Mouse (Mus musculus): ENCODE data around the gene Ptafr.
"Not testable (repeated sequence)": the region's sequence is repeated elsewhere in the genome, so short reads cannot be mapped to it uniquely, and the experiment has no call there.

Gene Ptafr

DNA sequence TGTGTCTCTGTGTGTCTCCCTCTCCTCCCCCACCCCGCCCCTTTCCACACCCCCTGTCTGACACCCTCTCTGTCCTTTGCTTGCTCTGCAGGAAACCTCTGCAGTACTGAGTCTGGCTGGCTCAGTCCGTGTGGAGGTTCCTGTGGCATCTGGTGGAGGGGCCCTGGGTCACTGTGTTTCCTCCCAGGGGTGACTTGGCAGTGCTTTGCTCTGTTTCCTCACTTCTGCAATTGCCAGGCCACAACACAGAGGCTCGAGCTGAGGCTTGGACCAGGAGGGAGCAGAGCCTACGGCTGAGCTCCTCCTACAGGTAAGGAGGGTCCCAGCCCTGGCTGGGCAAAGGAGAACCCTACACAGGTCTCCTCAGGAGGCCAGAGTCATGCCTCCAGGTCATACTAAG is at the start of gene Ptafr:
TSS of gene Ptafr (plus strand) at position 103 of the 400 bp plus-strand sequence.
- DNase-seq, result no peak

DNA sequence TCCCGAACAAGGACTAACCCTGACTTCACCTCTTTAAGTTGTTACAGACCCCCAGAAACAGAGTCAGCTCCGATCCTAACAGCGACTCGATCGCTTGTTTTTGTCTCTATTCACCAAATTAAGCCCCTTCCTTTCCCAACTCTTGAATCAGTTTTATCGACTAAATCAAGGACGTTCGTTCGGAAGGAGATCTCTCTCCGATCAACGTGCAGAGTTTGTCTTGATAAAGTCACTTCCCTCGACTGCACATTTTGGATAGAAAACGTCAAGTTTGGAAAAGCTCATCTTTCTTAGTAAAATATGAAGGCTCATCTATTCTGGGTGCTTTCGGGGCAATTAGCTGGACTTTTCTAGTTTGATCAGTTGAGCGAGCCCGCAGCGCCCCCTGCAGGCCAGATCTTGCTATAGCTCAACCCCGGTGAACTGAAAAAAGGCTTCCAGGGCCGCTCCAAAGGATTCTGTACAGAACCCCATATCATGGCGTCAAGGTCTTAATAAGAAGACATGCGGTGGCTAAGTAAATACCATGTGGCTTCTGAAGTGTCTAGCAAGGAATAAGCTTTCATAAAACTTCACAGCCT is 49.2 kb upstream of the Ptafr start:
- DNase-seq, result peak; percentile 78

DNA sequence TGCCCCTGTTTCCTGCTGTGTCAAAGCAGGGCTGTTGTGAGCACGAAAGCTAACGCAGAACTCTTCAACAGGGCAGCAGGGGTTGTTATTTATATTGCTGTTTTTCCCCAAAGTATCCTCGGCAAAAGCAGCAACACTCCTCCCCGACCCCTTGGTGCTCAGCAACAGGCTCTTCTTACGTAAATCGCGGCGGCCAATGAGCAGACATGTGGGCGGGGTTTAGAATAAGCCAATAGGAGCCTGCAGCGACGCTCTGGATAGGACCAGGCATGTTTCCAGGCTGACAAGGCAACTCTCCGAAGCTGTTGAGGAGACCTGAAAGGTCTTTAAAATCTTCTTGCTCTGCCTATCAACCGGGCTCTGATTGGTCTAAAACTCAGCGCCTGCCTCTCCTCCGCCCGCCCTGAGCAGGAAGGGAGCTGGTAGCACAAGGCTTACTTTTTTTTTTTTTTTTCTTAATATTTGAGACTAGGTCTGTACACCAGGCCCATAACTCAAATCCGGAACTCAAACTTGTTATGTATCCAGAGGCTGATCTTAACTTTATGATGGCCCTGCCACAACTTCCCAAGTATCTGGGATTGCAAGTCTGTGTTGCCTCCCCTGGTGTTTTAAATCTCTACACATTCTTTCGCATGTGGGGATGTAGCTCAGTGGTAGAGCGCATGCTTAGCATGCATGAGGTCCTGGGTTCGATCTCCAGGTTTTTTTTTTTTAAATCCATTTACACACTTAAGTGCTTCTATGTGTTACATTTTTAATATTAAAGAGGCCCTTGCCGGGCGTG is 48.3 kb upstream of the Ptafr start:
- DNase-seq, result peak; percentile 83

DNA sequence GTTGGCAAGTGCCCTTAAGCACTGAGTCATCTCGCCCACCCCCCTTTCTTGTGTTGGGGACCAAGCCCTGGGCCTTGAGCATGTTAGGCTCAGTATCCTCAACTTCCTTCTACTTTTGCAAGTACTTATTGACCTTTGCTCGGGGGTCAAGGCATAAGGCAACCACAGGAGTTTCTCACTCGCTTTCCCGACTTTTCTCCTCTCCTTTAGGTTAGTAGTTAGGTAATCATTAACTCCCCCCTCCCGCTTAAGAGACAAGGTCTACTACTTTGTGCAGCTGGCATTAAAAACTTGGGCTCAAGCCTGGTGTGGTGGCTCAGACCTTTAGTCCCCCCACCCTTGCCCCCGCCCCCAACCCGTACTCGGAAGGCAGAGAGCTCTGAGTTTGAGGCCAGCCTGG is 45.8 kb upstream of the Ptafr start:
- DNase-seq, result no peak

DNA sequence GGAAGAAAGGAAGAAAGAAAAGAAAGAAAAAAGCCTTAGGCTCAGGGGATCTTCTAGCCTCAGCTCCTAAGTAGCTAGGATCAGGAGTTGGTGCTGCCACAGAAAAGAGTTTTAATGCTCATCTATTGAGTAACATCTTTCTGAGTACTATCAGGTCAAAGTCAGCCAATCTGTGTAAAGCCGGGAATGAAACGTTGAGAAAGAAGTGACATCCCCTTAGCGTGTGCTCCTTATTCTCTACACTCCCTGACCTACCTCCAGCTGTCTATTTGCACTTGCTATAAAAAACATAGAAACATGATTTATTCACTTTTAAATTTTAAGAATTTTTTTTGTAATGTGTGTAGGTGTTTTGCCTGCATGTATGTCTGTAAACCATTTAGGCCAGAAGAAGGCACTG is 44.7 kb upstream of the Ptafr start:
- DNase-seq, result no peak

DNA sequence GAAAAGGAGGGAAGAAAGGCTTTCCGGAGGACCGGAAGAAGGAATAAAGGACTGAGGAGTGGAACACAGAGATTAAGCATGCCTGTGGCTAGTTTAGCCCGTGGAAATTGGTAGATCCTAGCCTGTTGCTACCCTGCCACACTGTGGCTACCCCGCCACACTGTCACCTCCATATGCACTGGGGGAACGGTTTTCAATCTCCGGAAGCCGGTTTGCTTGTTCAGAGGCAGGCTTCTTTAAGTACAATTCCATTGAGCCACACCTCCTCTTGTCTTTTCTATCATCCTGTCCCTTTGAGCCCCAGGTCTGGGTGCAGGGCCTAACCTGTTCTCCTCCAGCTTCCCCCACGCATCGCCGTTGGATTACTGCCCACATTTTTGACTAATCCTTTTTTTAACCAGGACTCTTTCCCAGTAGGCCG is 39.5 kb upstream of the Ptafr start:
- DNase-seq, result no peak

DNA sequence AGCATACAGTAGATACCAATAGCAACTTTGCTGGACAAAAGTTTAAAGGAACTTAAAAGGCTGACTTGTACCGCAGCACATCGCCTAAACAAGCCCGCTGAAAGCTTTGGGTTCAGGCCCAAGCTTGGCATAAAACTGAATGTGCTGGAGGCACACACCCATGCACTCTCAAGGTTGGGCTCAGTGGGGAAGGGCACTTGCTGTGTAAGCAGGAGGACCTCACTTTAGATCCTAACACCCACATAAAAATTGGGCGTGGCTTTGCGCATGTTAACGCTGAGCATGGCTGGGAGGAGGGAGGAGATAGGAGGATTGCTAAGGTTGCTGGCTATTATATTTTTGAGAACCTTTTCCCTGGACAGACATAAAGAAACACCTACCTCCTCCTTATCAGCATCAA is 39.1 kb upstream of the Ptafr start:
- no peak for DNase-seq

DNA sequence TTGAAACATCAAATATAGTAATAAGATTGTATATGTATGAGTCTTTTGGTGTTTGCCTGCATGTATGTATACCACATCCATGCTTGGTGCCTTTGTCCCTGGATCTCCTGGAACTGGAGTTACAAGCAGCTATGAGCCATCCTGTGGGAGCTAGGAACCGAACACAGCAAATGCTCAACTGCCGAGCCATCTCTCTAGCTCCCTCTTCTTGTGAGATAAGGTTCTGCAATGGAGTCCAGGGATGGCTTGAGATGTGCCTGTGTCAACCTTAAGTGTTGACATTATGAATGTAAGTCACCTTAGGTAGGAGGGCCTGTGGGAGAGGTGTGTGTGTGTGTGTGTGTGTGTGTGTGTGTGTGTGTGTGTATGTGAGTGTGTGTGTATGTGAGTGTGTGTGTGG is 37.2 kb upstream of the Ptafr start:
- DNase-seq, result no peak

DNA sequence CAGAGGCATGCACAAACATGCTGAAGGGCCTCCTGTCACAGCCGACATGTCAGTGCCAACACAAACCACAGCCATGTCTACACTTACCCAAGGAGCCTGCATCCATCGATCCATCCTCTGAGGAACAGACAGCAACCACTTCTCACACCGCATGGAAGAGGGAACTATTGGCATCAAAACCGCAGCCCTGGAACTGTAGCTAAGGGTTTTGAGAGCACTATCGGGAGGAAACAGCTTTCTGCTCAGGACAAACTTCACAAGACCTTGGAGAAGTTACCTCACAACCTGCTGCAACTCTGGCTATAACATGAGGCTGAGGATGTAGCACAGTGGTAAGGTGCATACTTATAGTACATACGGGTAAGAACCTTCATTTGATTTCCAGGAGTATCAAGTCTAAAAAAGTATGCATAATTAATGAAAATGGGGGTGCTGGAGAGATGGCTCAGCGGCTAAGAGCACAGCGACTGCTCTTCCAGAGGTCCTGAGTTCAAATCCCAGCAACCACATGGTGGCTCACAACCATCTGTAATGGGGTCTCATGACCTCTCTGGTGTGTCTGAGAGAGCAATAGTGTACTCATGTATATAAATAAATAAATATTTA is 35.8 kb upstream of the Ptafr start:
- DNase-seq, result no peak

DNA sequence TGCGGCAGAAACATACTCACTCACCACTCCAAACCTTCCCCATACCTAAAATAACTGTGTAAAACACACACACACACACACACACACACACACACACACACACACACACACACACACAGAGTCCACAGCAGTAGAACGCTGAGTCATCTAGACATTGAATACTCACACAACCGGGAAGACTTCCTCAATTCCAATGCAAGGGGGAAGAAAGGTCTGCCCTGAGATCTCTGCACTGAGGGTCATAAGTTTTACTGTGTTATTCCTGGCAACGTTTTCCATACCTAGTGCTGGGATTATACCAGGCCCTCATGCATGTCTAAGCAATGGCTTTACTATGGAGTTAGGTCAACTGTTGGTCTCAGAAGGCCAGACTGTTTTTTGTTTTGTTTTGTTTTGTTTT is 34.5 kb upstream of the Ptafr start:
- no peak for DNase-seq

DNA sequence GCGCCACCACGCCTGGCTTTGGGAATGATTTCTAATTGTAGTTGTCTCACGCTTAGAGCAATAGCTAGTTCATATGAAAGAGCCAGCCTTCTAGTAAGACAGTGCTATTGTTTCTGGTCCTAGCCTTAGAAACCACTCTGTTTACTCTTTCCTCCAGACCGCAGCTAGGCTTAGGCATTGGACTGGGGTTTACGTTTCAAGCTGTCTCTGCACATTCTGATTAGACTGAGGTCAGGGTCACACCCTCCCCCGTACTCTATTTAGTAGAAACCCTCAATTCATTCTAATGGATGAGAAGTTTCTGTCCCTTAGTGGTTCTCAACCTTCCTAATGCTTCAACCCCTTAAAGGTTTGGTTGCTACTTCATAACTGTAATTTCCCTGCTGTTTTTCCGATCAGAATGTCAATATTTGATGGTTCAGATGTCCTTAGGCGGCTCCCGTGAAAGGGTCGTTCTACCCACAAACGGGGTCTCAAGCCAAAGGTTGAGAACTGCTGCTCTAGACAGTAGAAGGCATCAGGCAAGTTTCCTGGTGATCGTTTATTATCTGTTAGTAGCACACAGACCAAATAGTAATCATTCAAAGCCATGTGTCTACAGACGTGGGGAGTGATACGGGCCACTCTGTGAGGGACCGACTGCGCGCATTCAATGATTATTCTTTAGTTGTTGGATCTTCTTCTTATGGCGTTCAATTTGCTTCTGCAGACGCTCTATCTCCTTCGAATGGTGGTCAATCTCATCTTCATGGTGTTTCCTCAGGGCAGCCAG is 33.6 kb upstream of the Ptafr start:
- DNase-seq, result no peak

DNA sequence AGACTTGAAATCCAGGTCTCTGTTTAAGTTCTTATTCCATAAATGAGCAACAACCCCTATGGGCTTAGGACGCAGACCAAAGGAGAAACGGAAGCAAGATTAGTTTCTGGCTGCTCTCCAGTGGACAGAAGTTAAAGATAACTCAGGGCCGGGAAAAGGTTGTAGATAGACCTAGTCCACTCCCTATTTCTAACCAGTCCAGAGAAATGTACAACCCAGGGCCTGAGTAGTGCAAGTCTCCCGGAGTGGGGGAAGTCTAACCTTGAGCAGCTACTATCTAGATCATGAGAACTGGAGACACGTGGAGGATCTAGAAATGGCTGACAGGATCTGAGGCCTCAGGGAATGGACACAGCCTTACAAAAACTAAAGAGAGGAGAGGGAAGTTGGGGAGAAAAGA is 31.4 kb upstream of the Ptafr start:
- DNase-seq, result peak; percentile 19

DNA sequence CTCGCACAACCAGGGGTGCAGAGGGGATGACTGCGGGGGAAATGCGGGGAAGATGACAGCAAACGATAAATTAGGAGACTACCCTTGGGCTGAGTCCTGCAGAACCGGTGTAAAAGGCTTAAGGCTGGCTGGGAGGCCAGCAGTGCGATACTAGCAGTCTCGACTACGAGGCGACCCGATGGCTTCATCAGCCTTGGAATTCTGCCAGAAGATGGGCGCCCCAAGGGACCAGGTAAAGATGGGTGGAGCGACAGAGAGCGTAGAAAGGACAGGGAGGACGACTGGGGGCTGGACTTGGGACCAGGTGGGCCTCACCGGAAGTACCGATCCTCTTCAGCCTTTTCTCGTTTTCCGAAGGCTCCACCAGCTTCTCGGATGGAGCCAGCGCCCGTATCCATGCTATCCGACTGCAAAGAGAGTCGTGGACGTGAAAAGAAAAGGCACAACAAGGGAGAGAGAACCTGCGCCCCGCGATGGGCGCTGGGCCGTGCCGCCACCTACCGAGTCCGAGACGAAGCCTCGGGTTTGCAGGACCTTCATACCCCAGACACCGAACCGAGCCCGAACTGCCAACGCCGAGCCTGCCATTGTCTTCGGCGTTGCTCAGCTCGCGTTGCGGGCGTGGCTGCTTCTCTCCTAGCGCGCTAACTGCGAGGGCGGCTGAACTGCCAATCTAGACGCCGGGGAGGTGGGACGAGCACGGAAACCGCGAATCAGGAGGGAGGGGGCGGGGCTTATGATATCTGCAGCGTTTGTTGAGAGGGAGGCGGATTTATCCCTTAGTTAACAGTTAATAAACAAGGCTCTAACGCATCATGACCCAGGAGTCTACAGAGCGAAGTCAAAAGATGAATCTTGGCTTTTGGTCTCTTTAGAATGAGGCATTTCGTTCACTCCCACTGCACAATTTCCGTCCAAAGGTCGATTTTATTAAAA is 30.6 kb upstream of the Ptafr start, which contains the start of gene Atpif1:
TSS of gene Atpif1 (minus strand) at position 679 of the 936 bp plus-strand sequence.
- peak; percentile 86 for DNase-seq

DNA sequence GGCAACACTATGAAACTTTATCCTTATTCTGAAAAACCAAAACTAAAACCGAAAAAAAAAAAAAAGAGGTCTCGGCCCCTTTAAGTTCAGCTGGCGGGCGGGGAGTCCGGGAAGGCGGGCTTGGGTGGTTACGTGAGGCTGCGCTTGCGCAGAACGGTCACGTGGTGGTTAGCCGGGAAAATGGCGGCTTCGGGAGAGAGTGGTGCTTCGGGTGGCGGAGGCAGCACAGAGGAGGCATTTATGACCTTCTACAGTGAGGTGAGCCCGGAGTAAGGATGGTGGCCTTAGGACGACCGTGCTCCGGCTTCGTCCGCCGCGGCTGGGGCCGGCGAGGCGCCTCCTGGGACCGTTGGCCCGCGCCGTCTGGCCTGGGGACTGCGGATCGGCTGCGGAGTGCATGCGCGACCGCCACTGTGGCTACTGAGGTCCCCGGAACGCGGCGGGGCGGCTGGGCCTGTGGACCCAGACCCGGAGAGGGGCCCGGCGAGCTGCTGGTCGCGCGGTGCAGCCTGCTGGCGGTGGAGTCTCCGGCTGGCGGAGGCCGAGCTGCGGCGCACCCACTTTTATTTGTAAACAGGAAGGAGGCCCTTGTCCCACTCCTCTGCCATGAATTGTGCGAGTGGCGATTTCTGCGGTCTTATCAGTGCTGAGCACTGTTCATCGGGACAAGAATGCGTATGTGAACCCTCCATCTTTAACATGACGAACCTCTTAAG is 28.3 kb upstream of the Ptafr start, which contains the start of gene Dnajc8:
TSS of gene Dnajc8 (plus strand) at position 145 of the 716 bp plus-strand sequence.
- DNase-seq, result peak; percentile 91

DNA sequence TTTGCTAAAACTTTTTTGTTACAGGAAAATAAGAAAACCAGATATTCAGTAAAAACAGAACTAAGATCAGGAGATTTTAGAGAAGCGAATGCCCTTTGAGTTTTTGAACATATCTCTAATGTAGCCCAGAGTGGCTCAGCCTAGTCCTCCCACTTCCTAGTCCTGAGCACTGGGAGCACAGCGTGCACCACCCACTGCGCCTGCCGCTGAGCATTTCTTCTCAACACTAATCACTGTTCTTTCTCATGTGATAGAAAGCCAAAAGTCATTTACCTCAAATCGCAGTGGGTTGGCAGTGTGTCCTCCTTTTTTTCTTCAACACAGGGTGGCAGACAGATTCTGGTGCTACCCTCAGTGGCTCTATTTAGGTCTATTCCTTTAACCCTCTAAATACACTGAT is 24.4 kb upstream of the Ptafr start:
- no peak for DNase-seq

DNA sequence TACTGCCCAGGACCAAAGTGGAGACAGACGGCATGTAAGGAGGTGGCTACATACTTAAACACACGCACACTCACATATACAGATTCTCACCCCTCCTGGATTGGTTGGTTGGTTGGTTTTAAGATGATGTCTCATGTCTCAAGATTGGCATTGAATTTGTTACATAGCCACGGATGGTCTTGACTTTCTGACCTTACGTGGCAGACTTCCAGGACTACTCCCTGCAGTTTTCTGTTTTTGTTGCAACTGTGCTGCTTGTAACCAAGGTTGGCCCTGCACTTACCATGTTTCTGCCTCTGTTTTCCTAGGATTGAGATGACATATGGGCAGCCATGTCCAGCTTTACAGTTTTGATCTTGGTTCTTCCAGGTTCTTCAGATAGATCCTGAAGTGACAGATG is 22.5 kb upstream of the Ptafr start:
- no peak for DNase-seq

DNA sequence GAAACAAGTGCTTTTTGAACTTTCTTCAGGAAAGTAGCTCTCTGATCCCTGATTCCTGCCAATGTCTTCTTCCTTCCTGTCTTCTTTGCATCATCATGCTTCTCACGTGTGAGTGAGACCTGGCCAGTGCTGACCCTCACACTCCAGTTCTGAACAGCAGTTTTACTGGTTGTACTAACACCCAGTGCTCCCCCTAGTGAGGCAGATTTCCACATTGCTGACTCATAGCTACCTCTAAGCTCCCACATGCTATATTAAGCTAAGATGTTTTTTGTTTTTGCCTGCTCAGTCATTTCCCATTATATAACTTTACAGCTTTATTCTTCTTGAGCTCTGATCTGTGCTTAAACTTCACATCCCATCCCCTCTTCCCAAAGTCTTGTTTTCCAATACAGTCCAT is 21.1 kb upstream of the Ptafr start:
- no peak for DNase-seq

DNA sequence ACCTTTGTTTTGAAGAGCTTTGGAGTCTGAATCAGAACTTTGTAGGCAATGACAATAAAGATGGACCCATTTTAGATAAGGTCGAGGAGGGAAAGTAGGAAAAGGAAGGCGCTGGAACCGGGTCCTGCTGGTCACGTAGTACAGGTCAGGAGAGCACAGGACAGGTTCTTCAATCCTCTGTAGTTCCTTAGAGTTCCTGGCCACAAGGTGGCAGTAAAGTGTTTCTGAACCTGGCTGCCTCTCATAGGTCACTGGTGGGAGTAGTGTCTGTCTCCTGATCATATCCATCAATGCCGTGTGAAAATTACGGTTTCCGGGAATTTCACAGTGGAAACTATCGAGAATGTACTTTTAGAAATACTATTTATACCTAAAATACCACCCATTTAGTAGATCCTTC is 18.0 kb upstream of the Ptafr start:
- DNase-seq, result peak; percentile 53

DNA sequence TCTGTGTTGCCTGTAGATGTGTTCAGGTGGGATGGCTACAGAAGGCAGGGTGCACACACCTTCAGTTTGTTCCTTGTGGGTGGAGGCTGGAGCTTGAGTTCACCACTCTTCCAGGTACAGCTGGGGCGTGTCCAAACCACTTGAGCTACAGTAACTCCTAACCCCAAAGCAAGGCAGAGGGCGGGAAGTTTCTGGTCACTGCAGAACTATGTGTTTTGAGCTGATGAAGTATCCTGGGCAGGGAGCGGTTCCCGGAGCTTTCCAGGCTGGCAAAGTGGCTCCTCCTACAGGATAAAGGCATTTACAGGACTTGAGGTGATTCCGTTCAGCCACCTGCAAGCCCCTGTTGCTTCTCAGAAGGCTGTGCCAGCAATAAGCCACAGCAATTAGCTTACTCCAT is 9.6 kb upstream of the Ptafr start:
- DNase-seq, result no peak

DNA sequence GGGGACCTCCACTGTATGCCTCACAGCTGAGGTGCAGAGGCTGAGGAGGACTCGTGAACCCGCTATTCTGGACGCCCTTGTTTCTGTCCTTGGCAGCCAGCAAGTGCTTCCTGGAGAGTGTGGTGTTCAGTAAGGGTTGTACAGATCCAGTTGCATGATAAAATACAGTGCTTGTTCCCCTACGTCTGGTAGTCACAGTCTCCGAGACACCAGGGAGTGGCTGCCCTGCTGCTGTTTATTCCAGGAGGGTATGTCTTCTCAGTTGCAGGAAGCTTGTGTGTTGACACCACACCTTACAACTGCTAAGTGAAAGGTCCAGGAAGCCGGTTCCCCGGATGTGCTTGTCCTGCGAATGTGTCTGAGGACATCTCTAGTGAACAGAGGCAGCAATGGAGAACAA is 9.2 kb upstream of the Ptafr start:
- no peak for DNase-seq

DNA sequence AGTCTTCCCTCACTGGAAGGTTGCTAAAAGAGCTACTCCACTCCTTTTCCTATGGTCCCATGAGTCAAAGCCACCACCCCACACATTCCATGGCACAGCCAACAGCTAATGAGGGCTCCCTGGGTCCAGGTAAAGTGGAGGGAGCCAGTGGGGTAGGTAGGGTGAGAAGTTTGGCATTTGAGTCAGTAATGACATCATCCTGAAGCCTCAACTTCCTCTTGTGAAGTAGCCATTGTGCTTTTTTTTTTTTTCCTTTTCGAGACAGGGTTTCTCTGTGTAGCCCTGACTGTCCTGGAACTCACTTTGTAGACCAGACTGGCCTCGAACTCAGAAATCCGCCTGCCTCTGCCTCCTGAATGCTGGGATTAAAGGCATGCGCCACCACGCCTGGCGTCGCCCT is 8.3 kb upstream of the Ptafr start:
- not testable (repeated sequence) for DNase-seq

DNA sequence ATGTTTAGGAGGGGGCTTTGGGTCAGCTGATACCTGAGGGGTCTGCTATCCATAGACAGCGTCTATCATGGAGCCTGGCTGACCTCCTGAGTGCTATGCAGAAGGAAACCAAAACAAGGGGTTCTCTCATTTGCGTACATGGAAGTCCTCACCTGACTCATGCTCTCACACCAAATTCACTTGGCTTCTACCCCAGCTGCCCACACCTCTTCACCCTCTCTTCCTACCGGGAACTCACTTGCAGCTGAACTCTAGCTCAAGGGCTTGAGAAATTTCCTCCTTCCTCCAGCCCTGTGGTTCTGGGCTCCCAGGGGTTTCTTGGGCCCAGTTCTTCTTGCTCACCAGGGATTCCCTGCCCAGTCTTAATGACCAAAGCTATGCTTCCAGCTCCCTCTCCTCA is 606 bp upstream of the Ptafr start:
- DNase-seq, result no peak

All from cerebellum, adult 11 months (tissue).